Mouse (Mus musculus): ENCODE measurements around the gene Rnase10.
"Not testable (repeated sequence)": the region's sequence is repeated elsewhere in the genome, so short reads cannot be mapped to it uniquely, and the experiment has no call there.

The Rnase10 gene

DNA sequence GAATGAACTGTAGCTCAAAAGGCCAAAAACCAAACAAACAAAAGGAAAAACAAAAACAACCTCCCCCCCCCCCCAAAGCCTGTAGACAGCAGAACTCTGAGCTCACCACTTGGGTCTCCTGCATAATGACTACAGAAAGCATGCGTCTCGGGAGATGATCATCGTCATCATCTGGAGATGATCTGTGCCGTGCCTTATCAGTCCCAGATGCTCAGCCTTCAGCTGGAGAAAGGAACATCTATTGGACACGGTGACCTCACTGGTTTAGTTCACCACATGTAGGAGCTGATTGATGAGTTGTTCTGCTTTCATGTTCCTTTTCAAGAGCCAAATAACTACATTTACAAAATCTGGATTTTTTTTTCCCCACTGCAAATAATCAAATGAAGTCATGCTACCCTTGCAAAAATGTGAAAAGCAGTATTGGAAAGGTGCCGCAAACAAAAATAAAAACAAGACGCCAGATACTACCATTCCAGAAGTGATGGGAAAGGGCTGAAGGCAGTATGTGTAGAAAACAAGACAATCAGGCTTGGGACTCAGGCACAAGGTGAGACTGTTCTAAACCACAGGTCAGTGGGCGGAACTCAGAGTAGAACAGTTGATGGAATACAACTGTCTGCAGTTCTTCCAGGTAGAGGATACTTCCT lies at the start of gene Rnase10:
Gene Rnase10 (plus strand): TSS at position 600 of the 650 bp plus-strand sequence.
- DNase-seq (ENCODE audit: low spot score): no peak

DNA sequence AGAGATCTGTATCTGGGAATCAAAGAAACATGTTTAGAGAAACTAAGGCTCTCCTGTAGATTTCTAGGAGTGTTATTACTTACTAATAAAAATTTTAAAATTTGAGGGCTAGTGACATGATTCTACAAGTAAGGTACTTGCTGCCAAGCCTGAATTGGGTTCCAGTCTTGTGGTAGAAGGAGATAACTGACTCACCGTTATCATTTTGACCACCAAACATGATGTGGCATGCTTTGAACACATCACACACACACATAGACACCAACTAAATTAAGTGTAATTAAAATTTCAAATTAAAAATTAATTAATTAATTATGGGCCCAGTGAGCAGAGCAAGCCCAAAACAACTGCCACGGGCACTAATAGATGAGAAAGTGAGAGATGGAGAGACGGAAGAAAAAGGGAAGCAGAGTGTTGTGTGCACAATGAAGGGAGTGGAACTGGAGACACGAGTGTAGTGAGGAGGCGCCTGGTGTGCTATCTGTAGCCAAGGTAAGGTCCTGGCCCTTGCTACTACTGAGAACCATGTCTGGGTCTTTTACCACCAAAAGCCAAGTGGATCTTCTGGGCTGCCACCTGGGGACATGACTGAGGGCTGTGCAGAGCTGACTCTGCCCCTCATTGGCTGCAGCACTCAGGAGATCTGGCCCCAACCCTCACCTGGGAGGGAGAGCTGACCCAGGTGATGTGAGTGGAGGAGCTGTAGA lies 49.1 kb upstream of the Rnase10 start:
- not testable (repeated sequence) for DNase-seq (ENCODE audit: low spot score)

DNA sequence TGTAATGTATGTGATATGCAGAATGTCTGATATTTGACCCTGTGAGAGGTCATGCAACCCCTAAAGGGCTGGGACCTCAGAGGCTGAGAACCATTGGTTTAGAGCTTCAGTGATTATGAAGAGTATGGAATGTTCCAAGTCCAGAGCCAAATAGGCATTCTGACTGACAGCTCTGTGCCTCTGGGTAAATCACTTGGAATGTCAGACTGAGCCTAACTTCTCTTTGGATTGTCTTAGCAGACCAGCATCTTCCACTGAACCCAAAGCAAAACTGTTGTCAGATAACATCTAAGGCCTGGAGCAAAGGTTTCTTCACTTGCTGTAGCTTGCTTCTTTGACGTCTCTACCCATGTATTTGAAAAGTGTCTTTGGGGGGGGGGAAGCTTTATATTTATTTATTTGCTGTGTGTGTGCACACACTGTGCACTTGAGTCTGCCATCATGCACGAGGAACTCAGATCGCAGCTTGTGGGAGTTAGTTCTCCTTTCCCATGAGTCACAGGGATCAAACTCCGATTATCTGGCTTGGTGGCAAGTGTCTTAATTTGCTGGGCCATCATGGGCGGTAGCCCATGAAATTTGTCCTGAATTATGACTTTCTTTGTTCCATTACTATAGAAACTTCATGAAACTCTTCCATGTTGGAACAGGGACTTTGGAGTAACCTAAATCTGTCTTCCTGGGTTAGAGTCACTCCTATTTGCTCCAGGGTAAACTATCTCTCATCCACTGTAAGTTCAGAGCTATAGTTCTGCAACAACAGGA lies 39.2 kb upstream of the Rnase10 start:
- no peak for DNase-seq (ENCODE audit: low spot score)

GRCm38 (mm10) chr14:50969041-50969440 lies 38.5 kb upstream of the Rnase10 start:
- DNase-seq (ENCODE audit: low spot score): no peak

- DNase-seq (ENCODE audit: low spot score): no peak
Measured at GRCm38 (mm10) chr14:50969558-50970544, 37.7 kb upstream of the Rnase10 start.

- no peak for DNase-seq (ENCODE audit: low spot score)
Measured at GRCm38 (mm10) chr14:50970822-50971221, 36.7 kb upstream of the Rnase10 start.

DNA sequence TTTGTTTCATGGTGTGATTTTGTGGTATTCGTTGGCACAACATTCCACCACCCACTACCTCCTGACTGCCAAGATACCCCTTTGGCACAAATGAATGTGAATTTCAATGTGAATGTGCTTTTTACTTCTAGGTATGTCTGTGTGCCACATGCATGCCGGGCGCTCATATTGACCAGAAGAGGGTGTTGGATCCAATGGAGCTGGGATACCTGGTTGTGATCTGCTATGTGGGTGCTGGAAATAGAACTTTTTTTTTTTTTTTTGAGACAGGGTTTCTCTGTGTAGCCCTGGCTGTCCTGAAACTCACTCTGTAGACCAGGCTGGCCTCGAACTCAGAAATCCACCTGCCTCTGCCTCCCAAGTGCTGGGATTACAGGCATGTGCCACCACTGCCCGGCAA lies 34.5 kb upstream of the Rnase10 start:
- not testable (repeated sequence) for DNase-seq (ENCODE audit: low spot score)

- DNase-seq (ENCODE audit: low spot score): no peak
Measured at GRCm38 (mm10) chr14:50973700-50974099, 33.9 kb upstream of the Rnase10 start.

DNA sequence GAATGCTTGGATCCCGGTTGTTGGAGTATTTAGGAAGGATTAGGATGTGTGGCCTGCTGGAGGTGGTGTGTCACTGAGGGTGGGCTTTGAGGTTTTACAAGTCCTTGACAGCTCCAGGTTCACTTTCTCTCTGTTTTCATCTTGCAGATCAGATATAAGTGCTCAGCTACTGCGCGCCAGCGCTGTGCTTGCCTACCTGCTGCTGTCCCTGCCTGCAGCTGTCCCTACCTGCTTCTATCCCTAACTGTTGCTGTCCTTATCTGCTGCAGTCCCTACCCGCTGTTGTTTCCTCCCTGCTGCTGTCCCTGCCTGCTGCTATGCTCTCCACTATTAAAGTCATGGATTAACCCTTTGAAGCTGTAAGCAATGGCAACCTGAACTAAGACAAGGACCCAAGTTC lies 32.5 kb upstream of the Rnase10 start:
- no peak for DNase-seq (ENCODE audit: low spot score)

- no peak for DNase-seq (ENCODE audit: low spot score)
Measured at GRCm38 (mm10) chr14:50976674-50977073, 30.9 kb upstream of the Rnase10 start.

- DNase-seq (ENCODE audit: low spot score): not testable (repeated sequence)
Measured at GRCm38 (mm10) chr14:50978451-50978850, 29.1 kb upstream of the Rnase10 start.

DNA sequence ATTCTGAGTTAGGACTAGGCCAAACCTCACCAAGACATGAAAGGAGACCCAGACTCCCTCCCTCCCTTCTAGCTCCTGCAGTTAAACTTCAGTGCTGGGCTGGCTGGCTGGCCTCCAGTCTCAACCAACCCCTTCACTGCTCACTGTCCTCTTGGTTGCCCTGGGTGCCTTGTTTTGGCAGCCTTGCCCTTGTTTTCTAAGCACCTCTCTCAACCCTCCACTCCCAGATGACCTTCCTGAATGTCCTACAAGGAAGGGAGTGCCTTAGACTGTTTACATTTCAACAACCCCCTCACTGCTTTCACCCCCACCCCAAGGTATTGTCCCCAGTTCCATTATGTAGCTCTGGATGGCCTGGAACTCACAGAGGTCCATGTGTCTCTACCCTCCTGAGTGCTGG lies 27.9 kb upstream of the Rnase10 start:
- no peak for DNase-seq (ENCODE audit: low spot score)

DNA sequence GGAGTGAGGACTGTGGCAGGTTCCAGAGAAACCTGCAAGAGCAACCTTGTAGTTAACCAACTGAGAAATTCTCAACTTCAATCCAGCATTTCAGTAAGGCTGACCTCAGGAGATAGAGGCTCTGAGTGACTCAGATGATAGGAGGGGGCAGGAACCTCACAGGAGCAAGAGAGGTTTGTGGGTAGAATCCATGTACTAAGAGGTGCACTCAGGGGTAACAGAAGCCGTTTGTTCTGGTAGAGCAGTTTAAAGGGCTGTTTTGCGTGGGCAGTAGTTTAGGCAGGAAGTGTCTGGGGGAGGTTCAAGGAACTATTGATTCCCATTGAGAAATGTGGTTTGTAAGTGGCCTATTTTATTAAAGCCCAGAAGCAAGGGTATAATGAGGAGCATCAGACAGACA lies 26.3 kb upstream of the Rnase10 start:
- no peak for DNase-seq (ENCODE audit: low spot score)

- DNase-seq (ENCODE audit: low spot score): no peak
Measured at GRCm38 (mm10) chr14:50981837-50982236, 25.7 kb upstream of the Rnase10 start.

- DNase-seq (ENCODE audit: low spot score): no peak
Measured at GRCm38 (mm10) chr14:50987668-50988067, 19.9 kb upstream of the Rnase10 start.

- no peak for DNase-seq (ENCODE audit: low spot score)
Measured at GRCm38 (mm10) chr14:50991037-50991436, 16.5 kb upstream of the Rnase10 start.

- no peak for DNase-seq (ENCODE audit: low spot score)
Measured at GRCm38 (mm10) chr14:50997088-50997487, 10.5 kb upstream of the Rnase10 start.

GRCm38 (mm10) chr14:50997999-50998666 lies 9.4 kb upstream of the Rnase10 start:
- no peak for DNase-seq (ENCODE audit: low spot score)

- DNase-seq (ENCODE audit: low spot score): no peak
Measured at GRCm38 (mm10) chr14:51007914-51008713, 563 bp downstream of the Rnase10 start.

DNA sequence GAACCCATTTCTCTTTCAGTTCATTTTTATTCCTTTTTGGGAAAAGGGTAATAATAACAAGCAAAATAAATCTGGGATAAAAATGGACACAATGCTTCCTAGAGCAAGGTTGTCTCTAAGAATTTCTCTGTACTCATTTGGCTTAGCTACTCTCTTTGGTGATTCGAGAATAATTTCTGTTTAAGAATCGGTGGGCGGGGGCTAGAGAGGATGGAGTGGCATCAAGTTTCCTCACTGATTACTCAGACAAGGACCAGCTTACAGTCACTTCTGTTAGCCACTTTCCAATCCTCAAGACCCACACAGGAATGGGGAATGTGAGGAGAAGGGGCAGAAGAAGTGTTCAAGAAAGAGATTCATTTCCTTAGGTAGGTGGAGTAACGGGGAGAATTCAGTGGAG lies 1.2 kb downstream of the Rnase10 start:
- no peak for DNase-seq (ENCODE audit: low spot score)
